Mouse (Mus musculus): Measurements from ENCODE around the gene Mettl21a. TPM values are rescaled to one million over a fixed set of nuclear protein-coding genes. Genes with fewer than 3 reads are reported as not detected.

Gene Mettl21a
- polyA plus RNA-seq, 1 experiment from 2014 or later = 19.5 TPM

GRCm38 (mm10) chr1:64616076-64616475 is 966 bp downstream of the Mettl21a start:
- Histone ChIP-seq H3K4me3 (ENCODE audit: low read length) (peak overlapping the region; percentile 70; the same call in 1 of the 2 replicates), H3K36me3 (ENCODE audit: control insufficient read depth, insufficient read depth, low read length) (no peaks in the 10 kb centered on the region), H3K27me3 (replicated peaks; ENCODE audit: control insufficient read depth, insufficient read depth, low read length) (no peaks in the 10 kb centered on the region), H3K27ac (ENCODE audit: low read length) (no peak overlapping the region), H3K9ac (ENCODE audit: low read depth, low read length) (peak overlapping the region; percentile 90), H3K4me1 (ENCODE audit: control insufficient read depth, insufficient read depth, low read length) (peaks cover 12% of the 10 kb centered on the region), H3K9me3 (ENCODE audit: control insufficient read depth, low read length) (no peaks in the 10 kb centered on the region), H3K4me2 (ENCODE audit: low read depth, low read length) (peak overlapping the region; percentile 49)
- ATAC-seq = no peak
- WGBS = 69% methylated on average over 6 of the region's 6 CpGs

GRCm38 (mm10) chr1:64615531-64615991 is 1.5 kb downstream of the Mettl21a start:
- Histone ChIP-seq H3K9ac (ENCODE audit: low read depth, low read length) (no peak overlapping the region), H3K4me2 (ENCODE audit: low read depth, low read length) (no peak overlapping the region), H3K4me1 (ENCODE audit: control insufficient read depth, insufficient read depth, low read length) (peaks cover 12% of the 10 kb centered on the region), H3K36me3 (ENCODE audit: control insufficient read depth, insufficient read depth, low read length) (no peaks in the 10 kb centered on the region), H3K4me3 (ENCODE audit: low read length) (no peak overlapping the region), H3K27ac (ENCODE audit: low read length) (no peak overlapping the region), H3K9me3 (ENCODE audit: control insufficient read depth, low read length) (no peaks in the 10 kb centered on the region), H3K27me3 (replicated peaks; ENCODE audit: control insufficient read depth, insufficient read depth, low read length) (no peaks in the 10 kb centered on the region)
- ATAC-seq = no peak
- WGBS = 86% methylated on average over 11 of the region's 11 CpGs

- Histone ChIP-seq H3K9me3 (ENCODE audit: control insufficient read depth, low read length) (no peaks in the 10 kb centered on the region), H3K4me2 (ENCODE audit: low read depth, low read length) (no peak overlapping the region), H3K9ac (ENCODE audit: low read depth, low read length) (no peak overlapping the region), H3K27ac (ENCODE audit: low read length) (no peak overlapping the region), H3K27me3 (replicated peaks; ENCODE audit: control insufficient read depth, insufficient read depth, low read length) (no peaks in the 10 kb centered on the region), H3K4me1 (ENCODE audit: control insufficient read depth, insufficient read depth, low read length) (peaks cover 12% of the 10 kb centered on the region), H3K36me3 (ENCODE audit: control insufficient read depth, insufficient read depth, low read length) (no peaks in the 10 kb centered on the region), H3K4me3 (ENCODE audit: low read length) (no peak overlapping the region)
- 83% methylated on average over 10 of the region's 10 CpGs for WGBS
- no peak for ATAC-seq
Observed at GRCm38 (mm10) chr1:64614801-64615345, 2.2 kb downstream of the Mettl21a start.

GRCm38 (mm10) chr1:64614311-64614710 is 2.7 kb downstream of the Mettl21a start:
- Histone ChIP-seq H3K4me1 (ENCODE audit: control insufficient read depth, insufficient read depth, low read length) (peaks cover 12% of the 10 kb centered on the region), H3K9ac (ENCODE audit: low read depth, low read length) (no peak overlapping the region), H3K4me3 (ENCODE audit: low read length) (no peak overlapping the region), H3K27ac (ENCODE audit: low read length) (no peak overlapping the region), H3K27me3 (replicated peaks; ENCODE audit: control insufficient read depth, insufficient read depth, low read length) (no peaks in the 10 kb centered on the region), H3K36me3 (ENCODE audit: control insufficient read depth, insufficient read depth, low read length) (no peaks in the 10 kb centered on the region), H3K9me3 (ENCODE audit: control insufficient read depth, low read length) (no peaks in the 10 kb centered on the region), H3K4me2 (ENCODE audit: low read depth, low read length) (no peak overlapping the region)
- ATAC-seq = no peak
- 88% methylated on average over 9 of the region's 9 CpGs for WGBS

GRCm38 (mm10) chr1:64609976-64610375 is 7.1 kb downstream of the Mettl21a start:
- no peak overlapping the region for H3K4me3 ChIP-seq (ENCODE audit: low read length)
- no peak for ATAC-seq
- no peak overlapping the region for H3K27ac ChIP-seq (ENCODE audit: low read length)
- H3K36me3 ChIP-seq (ENCODE audit: control insufficient read depth, insufficient read depth, low read length) = no peaks in the 10 kb centered on the region
- WGBS = 83% methylated on average over 9 of the region's 9 CpGs
- no peaks in the 10 kb centered on the region for H3K27me3 ChIP-seq (replicated peaks; ENCODE audit: control insufficient read depth, insufficient read depth, low read length)
- H3K4me2 ChIP-seq (ENCODE audit: low read depth, low read length) = no peak overlapping the region
- no peaks in the 10 kb centered on the region for H3K4me1 ChIP-seq (ENCODE audit: control insufficient read depth, insufficient read depth, low read length)
- H3K9ac ChIP-seq (ENCODE audit: low read depth, low read length) = no peak overlapping the region
- no peaks in the 10 kb centered on the region for H3K9me3 ChIP-seq (ENCODE audit: control insufficient read depth, low read length)

GRCm38 (mm10) chr1:64609145-64609544 is 7.9 kb downstream of the Mettl21a start:
- 68% methylated on average over 4 of the region's 4 CpGs for WGBS
- no peak overlapping the region for H3K9ac ChIP-seq (ENCODE audit: low read depth, low read length)
- no peak overlapping the region for H3K27ac ChIP-seq (ENCODE audit: low read length)
- no peaks in the 10 kb centered on the region for H3K4me1 ChIP-seq (ENCODE audit: control insufficient read depth, insufficient read depth, low read length)
- no peak for ATAC-seq
- H3K27me3 ChIP-seq (replicated peaks; ENCODE audit: control insufficient read depth, insufficient read depth, low read length) = no peaks in the 10 kb centered on the region
- no peaks in the 10 kb centered on the region for H3K9me3 ChIP-seq (ENCODE audit: control insufficient read depth, low read length)
- no peak overlapping the region for H3K4me2 ChIP-seq (ENCODE audit: low read depth, low read length)
- H3K4me3 ChIP-seq (ENCODE audit: low read length) = no peak overlapping the region
- H3K36me3 ChIP-seq (ENCODE audit: control insufficient read depth, insufficient read depth, low read length) = no peaks in the 10 kb centered on the region

- Histone ChIP-seq H3K27me3 (replicated peaks; ENCODE audit: control insufficient read depth, insufficient read depth, low read length) (no peaks in the 10 kb centered on the region), H3K9ac (ENCODE audit: low read depth, low read length) (no peak overlapping the region), H3K4me3 (ENCODE audit: low read length) (no peak overlapping the region), H3K4me1 (ENCODE audit: control insufficient read depth, insufficient read depth, low read length) (no peaks in the 10 kb centered on the region), H3K36me3 (ENCODE audit: control insufficient read depth, insufficient read depth, low read length) (no peaks in the 10 kb centered on the region), H3K27ac (ENCODE audit: low read length) (no peak overlapping the region), H3K4me2 (ENCODE audit: low read depth, low read length) (no peak overlapping the region), H3K9me3 (ENCODE audit: control insufficient read depth, low read length) (no peaks in the 10 kb centered on the region)
- WGBS = 92% methylated on average over 5 of the region's 5 CpGs
- no peak for ATAC-seq
Observed at GRCm38 (mm10) chr1:64603381-64603780, 13.7 kb downstream of the Mettl21a start.

GRCm38 (mm10) chr1:64601242-64601842 is 15.7 kb downstream of the Mettl21a start:
- no peaks in the 10 kb centered on the region for H3K9me3 ChIP-seq (ENCODE audit: control insufficient read depth, low read length)
- H3K4me2 ChIP-seq (ENCODE audit: low read depth, low read length) = no peak overlapping the region
- H3K4me3 ChIP-seq (ENCODE audit: low read length) = no peak overlapping the region
- 83% methylated on average over 6 of the region's 6 CpGs for WGBS
- ATAC-seq = no peak
- no peaks in the 10 kb centered on the region for H3K4me1 ChIP-seq (ENCODE audit: control insufficient read depth, insufficient read depth, low read length)
- H3K27me3 ChIP-seq (replicated peaks; ENCODE audit: control insufficient read depth, insufficient read depth, low read length) = no peaks in the 10 kb centered on the region
- no peak overlapping the region for H3K9ac ChIP-seq (ENCODE audit: low read depth, low read length)
- no peak overlapping the region for H3K27ac ChIP-seq (ENCODE audit: low read length)
- H3K36me3 ChIP-seq (ENCODE audit: control insufficient read depth, insufficient read depth, low read length) = no peaks in the 10 kb centered on the region

GRCm38 (mm10) chr1:64600413-64601077 is 16.5 kb downstream of the Mettl21a start:
- ATAC-seq = no peak
- WGBS = 76% methylated on average over 7 of the region's 7 CpGs
- Histone ChIP-seq H3K9ac (ENCODE audit: low read depth, low read length) (no peak overlapping the region), H3K4me2 (ENCODE audit: low read depth, low read length) (no peak overlapping the region), H3K4me3 (ENCODE audit: low read length) (no peak overlapping the region), H3K9me3 (ENCODE audit: control insufficient read depth, low read length) (no peaks in the 10 kb centered on the region), H3K27ac (ENCODE audit: low read length) (no peak overlapping the region), H3K4me1 (ENCODE audit: control insufficient read depth, insufficient read depth, low read length) (no peaks in the 10 kb centered on the region), H3K27me3 (replicated peaks; ENCODE audit: control insufficient read depth, insufficient read depth, low read length) (no peaks in the 10 kb centered on the region), H3K36me3 (ENCODE audit: control insufficient read depth, insufficient read depth, low read length) (no peaks in the 10 kb centered on the region)

Data from intestine, embryonic 16.5 days (tissue).